Mouse (Mus musculus) thymus, adult 2 months (tissue): ENCODE data around the gene Fkrp. TPM values are rescaled to one million over a fixed set of nuclear protein-coding genes. Genes with fewer than 3 reads are reported as not detected.

ENCODE experiments used
- DNase-seq: peaks from one replicate; pipeline ENCODE4 v3.0.0; 2021
- H3K27ac ChIP-seq: fragments of 200-500 bp; 2 replicates; pipeline ENCODE4 v1.5.1; 2012; ENCODE audit warnings: low read length, control low read depth; ENCODE audit not compliant: control insufficient read depth, insufficient read depth
- H3K27me3 ChIP-seq: fragments of 200-500 bp; 2 replicates; pipeline ENCODE4 v1.6.1; 2012; ENCODE audit warnings: mild to moderate bottlenecking, low read length, moderate library complexity, mixed read lengths; ENCODE audit not compliant: control insufficient read depth, insufficient read depth
- H3K36me3 ChIP-seq: fragments of 200-500 bp; 2 replicates; pipeline ENCODE4 v1.6.1; 2012; ENCODE audit warnings: mild to moderate bottlenecking, low read length, moderate library complexity; ENCODE audit not compliant: control insufficient read depth, insufficient read depth
- H3K4me1 ChIP-seq: fragments of 200-500 bp; replicated peaks from 2 replicates; pipeline ENCODE4 v1.6.1; 2012; ENCODE audit warnings: low read length; ENCODE audit not compliant: control insufficient read depth, insufficient read depth
- H3K4me3 ChIP-seq: fragments of 200-500 bp; 2 replicates; pipeline ENCODE4 v1.5.1; 2012; ENCODE audit warnings: mild to moderate bottlenecking, low read length, control low read depth, moderate library complexity; ENCODE audit not compliant: control insufficient read depth, insufficient read depth
- CTCF ChIP-seq: fragments of 200-500 bp; IDR thresholded peaks from 2 replicates; pipeline ENCODE4 v1.5.1; 2012; ENCODE audit warnings: mild to moderate bottlenecking, control low read depth, low read length, moderate library complexity, borderline replicate concordance; ENCODE audit not compliant: control insufficient read depth, poor library complexity, insufficient read depth; ENCODE audit errors: extremely low read depth
- POLR2A ChIP-seq: fragments of 200-500 bp; IDR thresholded peaks from 2 replicates; pipeline ENCODE4 v1.6.1; 2012; ENCODE audit warnings: mild to moderate bottlenecking, low read length, control low read depth, moderate library complexity; ENCODE audit not compliant: control insufficient read depth, poor library complexity, insufficient read depth; ENCODE audit errors: extremely low read depth
- WGBS: fragments of 180-500 bp; shearing (Covaris S2); methylation state at CpG from one replicate; pipeline ENCODE4 v1.1.7; 2018; 5-methylcytosine and 5-hydroxymethylcytosine counted together
- polyA plus RNA-seq: library from polyadenylated mRNA; depleted of rRNA; stranded (reverse); fragments of >200 nt; gene quantifications from 2 replicates; pipeline ENCODE4 v1.2.3, GENCODE M21; 2012

The Fkrp gene
- polyA plus RNA-seq, 1 experiment = 48.7 TPM

GRCm38 (mm10) chr7:16847507-16847906, 31.0 kb upstream of the Fkrp start:
- Histone ChIP-seq H3K4me3 (no peak overlapping the region), H3K27ac (no peak overlapping the region), H3K36me3 (peaks cover 56% of the 10 kb centered on the region), H3K4me1 (peaks cover 4% of the 10 kb centered on the region; the same call in 1 of the 2 replicates), H3K27me3 (no peaks in the 10 kb centered on the region)
- DNase-seq = no peak
- no peak for TF ChIP-seq POLR2A
- 0 out of 2 replicates have a peak, but pooled peaks have one; percentile 15 for TF ChIP-seq CTCF
- WGBS = 97% methylated on average over 19 of the region's 19 CpGs

- Histone ChIP-seq H3K36me3 (peaks cover 48% of the 10 kb centered on the region), H3K4me3 (no peak overlapping the region), H3K27me3 (no peaks in the 10 kb centered on the region), H3K4me1 (peaks cover 9% of the 10 kb centered on the region), H3K27ac (no peak overlapping the region)
- over 99% methylated on average over 5 of the region's 5 CpGs for WGBS
- TF ChIP-seq CTCF (no peak), POLR2A (no peak)
- no peak for DNase-seq
Observed at GRCm38 (mm10) chr7:16846775-16847174, 30.2 kb upstream of the Fkrp start.

GRCm38 (mm10) chr7:16845820-16846167, 29.3 kb upstream of the Fkrp start:
- Histone ChIP-seq H3K4me3 (peak overlapping the region; percentile 86), H3K4me1 (peaks cover 17% of the 10 kb centered on the region), H3K27ac (peak overlapping the region; percentile 97), H3K27me3 (no peaks in the 10 kb centered on the region), H3K36me3 (peaks cover 42% of the 10 kb centered on the region)
- TF ChIP-seq CTCF (no peak), POLR2A (no peak)
- 22% methylated on average over 10 of the region's 10 CpGs for WGBS
- DNase-seq = no peak

GRCm38 (mm10) chr7:16845072-16845819, 28.7 kb upstream of the Fkrp start:
- under 1% methylated on average over 14 of the region's 14 CpGs for WGBS
- H3K27ac ChIP-seq = peak overlapping the region; percentile 97
- H3K27me3 ChIP-seq = no peaks in the 10 kb centered on the region
- DNase-seq = peak; percentile 86
- TF ChIP-seq POLR2A = peak; percentile 60; the same call in 1 of the 2 replicates
- no peak for TF ChIP-seq CTCF
- H3K4me3 ChIP-seq = peak overlapping the region; percentile 86
- H3K4me1 ChIP-seq = peaks cover 21% of the 10 kb centered on the region
- H3K36me3 ChIP-seq = peaks cover 39% of the 10 kb centered on the region

- WGBS = 11% methylated on average over 3 of the region's 3 CpGs
Observed at GRCm38 (mm10) chr7:16844696-16845071, 28.2 kb upstream of the Fkrp start.

GRCm38 (mm10) chr7:16843441-16844171, 27.1 kb upstream of the Fkrp start:
- peak overlapping the region; percentile 97 for H3K27ac ChIP-seq
- peak overlapping the region; percentile 99 for H3K4me3 ChIP-seq
- peaks cover 29% of the 10 kb centered on the region for H3K36me3 ChIP-seq
- no peaks in the 10 kb centered on the region for H3K27me3 ChIP-seq
- peaks cover 28% of the 10 kb centered on the region for H3K4me1 ChIP-seq
- under 1% methylated on average over 33 of the region's 33 CpGs for WGBS
- TF ChIP-seq CTCF = no peak
- TF ChIP-seq POLR2A = peak; percentile 96
- peak; percentile 85 for DNase-seq

More at GRCm38 (mm10) chr7:16844696-16845071, 28.2 kb upstream of the Fkrp start:
- Histone ChIP-seq H3K27ac (peak overlapping the region; percentile 97), H3K4me1 (peaks cover 25% of the 10 kb centered on the region), H3K27me3 (no peaks in the 10 kb centered on the region), H3K36me3 (peaks cover 39% of the 10 kb centered on the region), H3K4me3 (peak overlapping the region; percentile 86)
- TF ChIP-seq POLR2A (no peak), CTCF (no peak)
- DNase-seq = no peak

- TF ChIP-seq CTCF = 0 out of 2 replicates have a peak, but pooled peaks have one; percentile 10
- peak; percentile 79 for TF ChIP-seq POLR2A
- Histone ChIP-seq H3K27me3 (no peaks in the 10 kb centered on the region), H3K36me3 (peaks cover 27% of the 10 kb centered on the region; the same call in 1 of the 2 replicates), H3K4me1 (peaks cover 33% of the 10 kb centered on the region), H3K4me3 (peak within 1 kb of the TSS; percentile 99), H3K27ac (peak within 1 kb of the TSS; percentile 97)
- peak; percentile 95 for DNase-seq
- WGBS = under 1% methylated on average over 31 of the region's 32 CpGs
Observed at GRCm38 (mm10) chr7:16842645-16843063, 26.1 kb upstream of the Fkrp start, which contains the start of gene Prkd2. Prkd2 (plus strand) TSS chr7:16842902.
